Mouse (Mus musculus) forebrain, embryonic 13.5 days (tissue): ENCODE data around the gene Pon3. TPM values are rescaled to one million over a fixed set of nuclear protein-coding genes. Genes with fewer than 3 reads are reported as not detected.

Experiments
- ATAC-seq: fragments of 200-750 bp; cut with Nextera tagmentation; 2 replicates; pipeline ENCODE4 v1.8.0; 2017
- H3K27ac ChIP-seq: fragments of 300-500 bp; sonication (generic); 2 replicates; pipeline ENCODE4 v1.5.1; 2015; ENCODE audit warnings: inconsistent platforms, mild to moderate bottlenecking, moderate library complexity
- H3K27me3 ChIP-seq: fragments of 300-500 bp; sonication (generic); 2 replicates; pipeline ENCODE4 v1.6.1; 2015; ENCODE audit warnings: mild to moderate bottlenecking, inconsistent platforms
- H3K36me3 ChIP-seq: fragments of 300-500 bp; sonication (generic); 2 replicates; pipeline ENCODE4 v1.6.1; 2015; ENCODE audit warnings: mild to moderate bottlenecking, inconsistent platforms; ENCODE audit not compliant: poor library complexity, severe bottlenecking
- H3K4me1 ChIP-seq: fragments of 300-500 bp; sonication (generic); 2 replicates; pipeline ENCODE4 v1.6.1; 2015; ENCODE audit warnings: inconsistent platforms
- H3K4me2 ChIP-seq: fragments of 300-500 bp; sonication (generic); 2 replicates; pipeline ENCODE4 v1.6.1; 2015; ENCODE audit warnings: inconsistent platforms, mild to moderate bottlenecking, moderate library complexity
- H3K4me3 ChIP-seq: fragments of 300-500 bp; sonication (generic); 2 replicates; pipeline ENCODE4 v1.5.1; 2015; ENCODE audit warnings: mild to moderate bottlenecking, inconsistent platforms
- H3K9ac ChIP-seq: fragments of 300-500 bp; sonication (generic); 2 replicates; pipeline ENCODE4 v1.6.1; 2015; ENCODE audit warnings: mild to moderate bottlenecking, inconsistent platforms
- H3K9me3 ChIP-seq: fragments of 300-500 bp; sonication (generic); replicated peaks from 2 replicates; pipeline ENCODE4 v1.6.1; 2016; ENCODE audit warnings: inconsistent platforms
- WGBS: fragments of 180-500 bp; shearing (Covaris S2); methylation state at CpG from one replicate; pipeline ENCODE4 v1.1.7; 2015; 5-methylcytosine and 5-hydroxymethylcytosine counted together
- polyA plus RNA-seq: library from polyadenylated mRNA; unstranded; fragments of >200 nt; fragmentation: Nextera tagmentation; extraction: Ambion mirVana; gene quantifications from 2 replicates; pipeline ENCODE4 v1.2.1, GENCODE M21; 2015

Gene Pon3
- polyA plus RNA-seq, 1 experiment from 2014 or later, result 3.5 TPM

GRCm38 (mm10) chr6:5287392-5287791 lies 31.3 kb upstream of the Pon3 start:
- no peak overlapping the region for H3K4me2 ChIP-seq
- H3K4me1 ChIP-seq, result peaks cover 10% of the 10 kb centered on the region; the same call in 1 of the 2 replicates
- no peaks in the 10 kb centered on the region for H3K27me3 ChIP-seq
- H3K4me3 ChIP-seq, result no peak overlapping the region
- H3K9me3 ChIP-seq, result no peaks in the 10 kb centered on the region
- 87% methylated on average over 2 of the region's 2 CpGs for WGBS
- no peak for ATAC-seq
- no peak overlapping the region for H3K27ac ChIP-seq
- no peak overlapping the region for H3K9ac ChIP-seq
- 0 out of 2 replicates have a peak, but pooled peaks cover 5% of the 10 kb centered on the region for H3K36me3 ChIP-seq

GRCm38 (mm10) chr6:5282418-5282817 lies 26.3 kb upstream of the Pon3 start:
- Histone ChIP-seq H3K27me3 (no peaks in the 10 kb centered on the region), H3K9ac (no peak overlapping the region), H3K9me3 (no peaks in the 10 kb centered on the region), H3K36me3 (no peaks in the 10 kb centered on the region), H3K27ac (no peak overlapping the region), H3K4me3 (no peak overlapping the region), H3K4me1 (peaks cover 6% of the 10 kb centered on the region; the same call in 1 of the 2 replicates), H3K4me2 (no peak overlapping the region)
- ATAC-seq, result 0 out of 2 replicates have a peak, but pooled peaks have one; percentile 36
- WGBS, result 58% methylated on average over 7 of the region's 7 CpGs

- H3K27me3 ChIP-seq, result no peaks in the 10 kb centered on the region
- H3K4me1 ChIP-seq, result peaks cover 6% of the 10 kb centered on the region; the same call in 1 of the 2 replicates
- H3K4me2 ChIP-seq, result no peak overlapping the region
- H3K27ac ChIP-seq, result no peak overlapping the region
- H3K9ac ChIP-seq, result no peak overlapping the region
- 73% methylated on average over 6 of the region's 6 CpGs for whole genome bisulfite sequencing
- no peaks in the 10 kb centered on the region for H3K9me3 ChIP-seq
- H3K4me3 ChIP-seq, result no peak overlapping the region
- ATAC-seq, result no peak
- peaks cover 10% of the 10 kb centered on the region; the same call in 1 of the 2 replicates for H3K36me3 ChIP-seq
Observed at GRCm38 (mm10) chr6:5280576-5281305, 24.7 kb upstream of the Pon3 start.

- no peak overlapping the region for H3K4me3 ChIP-seq
- H3K4me1 ChIP-seq, result peaks cover 6% of the 10 kb centered on the region; the same call in 1 of the 2 replicates
- no peak for ATAC-seq
- no peak overlapping the region for H3K9ac ChIP-seq
- no peaks in the 10 kb centered on the region for H3K27me3 ChIP-seq
- H3K27ac ChIP-seq, result no peak overlapping the region
- no peak overlapping the region for H3K4me2 ChIP-seq
- no peaks in the 10 kb centered on the region for H3K9me3 ChIP-seq
- 51% methylated on average over 5 of the region's 5 CpGs for WGBS
- H3K36me3 ChIP-seq, result peaks cover 15% of the 10 kb centered on the region
Observed at GRCm38 (mm10) chr6:5277972-5278371, 21.9 kb upstream of the Pon3 start.

GRCm38 (mm10) chr6:5269641-5270040 lies 13.6 kb upstream of the Pon3 start:
- Histone ChIP-seq H3K36me3 (peaks cover 12% of the 10 kb centered on the region; the same call in 1 of the 2 replicates), H3K9me3 (no peaks in the 10 kb centered on the region), H3K27me3 (no peaks in the 10 kb centered on the region), H3K4me3 (no peak overlapping the region), H3K27ac (no peak overlapping the region), H3K4me2 (no peak overlapping the region), H3K9ac (no peak overlapping the region), H3K4me1 (no peaks in the 10 kb centered on the region)
- 64% methylated on average over 6 of the region's 6 CpGs for WGBS
- ATAC-seq, result no peak

- no peak overlapping the region for H3K4me3 ChIP-seq
- no peak overlapping the region for H3K27ac ChIP-seq
- no peak for ATAC-seq
- 71% methylated on average over 8 of the region's 8 CpGs for WGBS
- no peaks in the 10 kb centered on the region for H3K36me3 ChIP-seq
- H3K4me1 ChIP-seq, result no peaks in the 10 kb centered on the region
- H3K27me3 ChIP-seq, result no peaks in the 10 kb centered on the region
- H3K9me3 ChIP-seq, result no peaks in the 10 kb centered on the region
- no peak overlapping the region for H3K4me2 ChIP-seq
- H3K9ac ChIP-seq, result no peak overlapping the region
Observed at GRCm38 (mm10) chr6:5264793-5265192, 8.7 kb upstream of the Pon3 start.

GRCm38 (mm10) chr6:5263250-5263999 lies 7.3 kb upstream of the Pon3 start:
- Histone ChIP-seq H3K4me2 (no peak overlapping the region), H3K27ac (no peak overlapping the region), H3K27me3 (no peaks in the 10 kb centered on the region), H3K4me1 (no peaks in the 10 kb centered on the region), H3K4me3 (no peak overlapping the region), H3K36me3 (no peaks in the 10 kb centered on the region), H3K9ac (no peak overlapping the region), H3K9me3 (no peaks in the 10 kb centered on the region)
- no peak for ATAC-seq
- 83% methylated on average over 8 of the region's 8 CpGs for WGBS

- WGBS, result 87% methylated on average over 9 of the region's 10 CpGs
- H3K4me1 ChIP-seq, result no peaks in the 10 kb centered on the region
- no peaks in the 10 kb centered on the region for H3K27me3 ChIP-seq
- no peak overlapping the region for H3K27ac ChIP-seq
- no peaks in the 10 kb centered on the region for H3K9me3 ChIP-seq
- H3K9ac ChIP-seq, result no peak overlapping the region
- no peak overlapping the region for H3K4me3 ChIP-seq
- ATAC-seq, result no peak
- no peaks in the 10 kb centered on the region for H3K36me3 ChIP-seq
- no peak overlapping the region for H3K4me2 ChIP-seq
Observed at GRCm38 (mm10) chr6:5262322-5263249, 6.5 kb upstream of the Pon3 start.

- peak overlapping the region; percentile 55 for H3K4me2 ChIP-seq
- no peaks in the 10 kb centered on the region for H3K27me3 ChIP-seq
- peak; percentile 57; the same call in 1 of the 2 replicates for ATAC-seq
- H3K36me3 ChIP-seq, result no peaks in the 10 kb centered on the region
- H3K9ac ChIP-seq, result no peak overlapping the region
- no peaks in the 10 kb centered on the region for H3K9me3 ChIP-seq
- 0 out of 2 replicates have a peak overlapping the region, but pooled peaks have one; percentile 26 for H3K4me3 ChIP-seq
- whole genome bisulfite sequencing, result 70% methylated on average over 6 of the region's 6 CpGs
- H3K27ac ChIP-seq, result no peak overlapping the region
- peaks cover 13% of the 10 kb centered on the region; the same call in 1 of the 2 replicates for H3K4me1 ChIP-seq
Observed at GRCm38 (mm10) chr6:5255291-5255690, 795 bp downstream of the Pon3 start.

- 92% methylated on average over 2 of the region's 2 CpGs for WGBS
- Histone ChIP-seq H3K4me3 (no peak overlapping the region), H3K9ac (no peak overlapping the region), H3K9me3 (no peaks in the 10 kb centered on the region), H3K4me2 (no peak overlapping the region), H3K4me1 (peaks cover 13% of the 10 kb centered on the region; the same call in 1 of the 2 replicates), H3K27ac (no peak overlapping the region), H3K27me3 (no peaks in the 10 kb centered on the region), H3K36me3 (no peaks in the 10 kb centered on the region)
- ATAC-seq, result no peak
Observed at GRCm38 (mm10) chr6:5254869-5255268, 1.2 kb downstream of the Pon3 start.

GRCm38 (mm10) chr6:5245926-5246325 lies 10.2 kb downstream of the Pon3 start:
- 83% methylated on average over 6 of the region's 6 CpGs for WGBS
- Histone ChIP-seq H3K36me3 (no peaks in the 10 kb centered on the region), H3K27me3 (no peaks in the 10 kb centered on the region), H3K9me3 (no peaks in the 10 kb centered on the region), H3K4me3 (no peak overlapping the region), H3K4me1 (no peaks in the 10 kb centered on the region), H3K9ac (no peak overlapping the region), H3K27ac (no peak overlapping the region), H3K4me2 (no peak overlapping the region)
- no peak for ATAC-seq
